Mouse (Mus musculus): ENCODE measurements around the gene Psmb7.

GRCm38 (mm10) chr2:38647661-38648060, 3.8 kb upstream of the Psmb7 start:
- TF ChIP-seq CTCF (IDR thresholded peaks at IDR 0.05; ENCODE audit: control insufficient read depth, insufficient read depth, low read length) (no peak), POLR2A (IDR thresholded peaks at IDR 0.05; ENCODE audit: borderline replicate concordance, control insufficient read depth, low read depth, low read length) (no peak)
